Mouse (Mus musculus): ENCODE data around the gene Baiap2l1.

GRCm38 (mm10) chr5:144261829-144262228 lies 96.1 kb downstream of the Baiap2l1 start:
- TF ChIP-seq CTCF (IDR thresholded peaks at IDR 0.05; ENCODE audit: low read depth) (no peak), EP300 (IDR thresholded peaks at IDR 0.05; ENCODE audit: low read depth) (no peak)

Measured in liver, postnatal 0 days (tissue).